11 mouse cellular contexts compared by ENCODE assay signal in genomic region chr10:63113027-63113604, GRCm38 (mm10). TPM values are rescaled to one million over a fixed set of nuclear protein-coding genes. Genes with fewer than 3 reads are reported as not detected.
DNase-seq lines count a peak whose midpoint lies in the region; ATAC-seq and TF ChIP-seq lines count a peak whose summit lies in the region.
"Had no signal": no experiment of that assay in that cellular context is flagged by ENCODE, and none has a peak within 500 bp of the region (broad histone marks: within the 10 kb centered on the region; RNA-seq: fewer than 3 reads in every experiment).

No protein-coding gene starts in this region.

- no peak overlapping the region for H3K4me2 ChIP-seq in midbrain, embryonic 11.5 days
- no peak overlapping the region for H3K4me2 ChIP-seq in midbrain, embryonic 15.5 days
- no peak overlapping the region for H3K4me2 ChIP-seq in forebrain, embryonic 15.5 days (replicated peaks)
- H3K4me2 ChIP-seq in stomach, postnatal 0 days (replicated peaks; ENCODE audit: low read depth), result no peak overlapping the region
- H3K4me2 ChIP-seq: liver, embryonic 13.5 days had no signal

- H3K27me3 ChIP-seq in midbrain, embryonic 11.5 days (ENCODE audit: control insufficient read depth, insufficient read depth, low read length), result no peaks in the 10 kb centered on the region
- no peaks in the 10 kb centered on the region for H3K27me3 ChIP-seq in midbrain, embryonic 15.5 days (replicated peaks)
- H3K27me3 ChIP-seq in forebrain, embryonic 15.5 days, result no peaks in the 10 kb centered on the region
- H3K27me3 ChIP-seq in stomach, postnatal 0 days (ENCODE audit: control insufficient read depth, insufficient read depth, low read length), result no peaks in the 10 kb centered on the region
- H3K27me3 ChIP-seq: liver, embryonic 13.5 days had no signal

- no peak for TF ChIP-seq EP300 in stomach, postnatal 0 days (optimal IDR thresholded peaks at IDR 0.05)

- no peak overlapping the region for H3K9ac ChIP-seq in midbrain, embryonic 11.5 days (ENCODE audit: low read length)
- H3K9ac ChIP-seq in midbrain, embryonic 15.5 days, result no peak overlapping the region
- H3K9ac ChIP-seq in forebrain, embryonic 15.5 days (replicated peaks), result no peak overlapping the region
- no peak overlapping the region for H3K9ac ChIP-seq in stomach, postnatal 0 days (ENCODE audit: low read length)
- H3K9ac ChIP-seq: liver, embryonic 13.5 days had no signal

- no peak overlapping the region for H3K4me3 ChIP-seq in midbrain, embryonic 11.5 days (ENCODE audit: low read depth, low read length)
- H3K4me3 ChIP-seq in midbrain, embryonic 15.5 days, result no peak overlapping the region
- H3K4me3 ChIP-seq in forebrain, embryonic 15.5 days, result no peak overlapping the region
- H3K4me3 ChIP-seq in stomach, postnatal 0 days (ENCODE audit: low read depth, low read length), result no peak overlapping the region
- H3K4me3 ChIP-seq: liver, embryonic 13.5 days had no signal

- no peaks in the 10 kb centered on the region for H3K4me1 ChIP-seq in midbrain, embryonic 11.5 days (ENCODE audit: control insufficient read depth, insufficient read depth, low read length)
- H3K4me1 ChIP-seq in midbrain, embryonic 15.5 days, result no peaks in the 10 kb centered on the region
- H3K4me1 ChIP-seq in forebrain, embryonic 15.5 days, result no peaks in the 10 kb centered on the region
- H3K4me1 ChIP-seq in stomach, postnatal 0 days (replicated peaks; ENCODE audit: control insufficient read depth, insufficient read depth), result no peaks in the 10 kb centered on the region
- H3K4me1 ChIP-seq: liver, embryonic 13.5 days had no signal

- no peak overlapping the region for H3K27ac ChIP-seq in midbrain, embryonic 11.5 days (ENCODE audit: low read depth, low read length)
- no peak overlapping the region for H3K27ac ChIP-seq in midbrain, embryonic 15.5 days
- no peak overlapping the region for H3K27ac ChIP-seq in forebrain, embryonic 15.5 days (replicated peaks)
- H3K27ac ChIP-seq in stomach, postnatal 0 days (replicated peaks), result no peak overlapping the region
- H3K27ac ChIP-seq: liver, embryonic 13.5 days had no signal

- H3K9me3 ChIP-seq in midbrain, embryonic 11.5 days (ENCODE audit: control insufficient read depth, low read length), result no peaks in the 10 kb centered on the region
- H3K9me3 ChIP-seq in midbrain, embryonic 15.5 days, result no peaks in the 10 kb centered on the region
- H3K9me3 ChIP-seq in forebrain, embryonic 15.5 days, result no peaks in the 10 kb centered on the region
- H3K9me3 ChIP-seq in stomach, postnatal 0 days (ENCODE audit: control insufficient read depth, low read length), result no peaks in the 10 kb centered on the region
- H3K9me3 ChIP-seq: liver, embryonic 13.5 days had no signal

- 56% methylated on average over 5 of the region's 5 CpGs for WGBS in midbrain, embryonic 11.5 days
- WGBS in midbrain, embryonic 15.5 days, result 43% methylated on average over 5 of the region's 5 CpGs
- 38% methylated on average over 5 of the region's 5 CpGs for WGBS in forebrain, embryonic 15.5 days
- WGBS in stomach, postnatal 0 days, result 36% methylated on average over 5 of the region's 5 CpGs

- peak; percentile 4 for DNase-seq in gastrocnemius, postnatal 25 days
- no peak for DNase-seq in gastrocnemius, adult 18-20 months (ENCODE audit: low spot score)
- DNase-seq in midbrain, embryonic 11.5 days (ENCODE audit: low spot score, missing footprints), result peak; percentile 88
- no peak for DNase-seq in stomach, postnatal 0 days (ENCODE audit: low spot score)
- no peak for DNase-seq in layer of hippocampus, adult 9-11 months
- no peak for DNase-seq in lung, postnatal 4 days
- DNase-seq: liver, embryonic 13.5 days; right cerebral cortex, adult 18-20 months had no signal

- ATAC-seq in midbrain, embryonic 11.5 days (ENCODE audit: low FRiP score), result peak; percentile 40; the same call in 1 of the 2 replicates
- no peak for ATAC-seq in midbrain, embryonic 15.5 days (replicated peaks)
- ATAC-seq in forebrain, embryonic 15.5 days (replicated peaks), result 0 out of 2 replicates have a peak, but pooled peaks have one; percentile 32
- no peak for ATAC-seq in stomach, postnatal 0 days (ENCODE audit: low FRiP score, low TSS enrichment)

- peak; percentile 64 for TF ChIP-seq CTCF in stomach, postnatal 0 days (IDR thresholded peaks at IDR 0.05; ENCODE audit: low read depth)

- H3K36me3 ChIP-seq in midbrain, embryonic 11.5 days (ENCODE audit: control insufficient read depth, insufficient read depth, low read length), result no peaks in the 10 kb centered on the region
- no peaks in the 10 kb centered on the region for H3K36me3 ChIP-seq in midbrain, embryonic 15.5 days (replicated peaks)
- H3K36me3 ChIP-seq in forebrain, embryonic 15.5 days, result no peaks in the 10 kb centered on the region
- no peaks in the 10 kb centered on the region for H3K36me3 ChIP-seq in stomach, postnatal 0 days (ENCODE audit: control insufficient read depth, insufficient read depth, low read length)
- H3K36me3 ChIP-seq: liver, embryonic 13.5 days had no signal

RNA-seq across cellular contexts. Expression of gene Atoh7, which starts 13.7 kb away (rescaled TPM):
- not detected for total RNA-seq in gastrocnemius, postnatal 25 days (2021)
- not detected for total RNA-seq in gastrocnemius, adult 18-20 months (2021)
- 1.1 and 2.0 TPM in 2 replicates for polyA plus RNA-seq in midbrain, embryonic 11.5 days (2014; fragmentation: Nextera tagmentation; extraction: Ambion mirVana)
- polyA plus RNA-seq in midbrain, embryonic 15.5 days (2015; fragmentation: Nextera tagmentation; extraction: Ambion mirVana), result 2.2 and 2.6 TPM in 2 replicates
- polyA plus RNA-seq in forebrain, embryonic 15.5 days (2015; fragmentation: Nextera tagmentation; extraction: Ambion mirVana), result 0.51 and 0.81 TPM in 2 replicates
- 0.18 TPM in 1 of 2 replicates, not detected in the other for polyA plus RNA-seq in stomach, postnatal 0 days (2015; fragmentation: Nextera tagmentation; extraction: Ambion mirVana)
- polyA plus RNA-seq: heart, embryonic 14.5 days; liver, embryonic 13.5 days had no signal

RNA-seq across cellular contexts. Expression of gene Pbld1, which starts 53.2 kb away (rescaled TPM):
- total RNA-seq in gastrocnemius, postnatal 25 days (2021), result 1 to 10 TPM in 1 of 2 experiments, under 1 TPM in 1; 0.35 to 1.1 TPM
- total RNA-seq in gastrocnemius, adult 18-20 months (2021), result 1 to 10 TPM in 1 of 2 experiments, under 1 TPM in 1; 0.73 to 1.1 TPM
- polyA plus RNA-seq in midbrain, embryonic 11.5 days (2014; fragmentation: Nextera tagmentation; extraction: Ambion mirVana), result 0.73 and 0.96 TPM in 2 replicates
- polyA plus RNA-seq in midbrain, embryonic 15.5 days (2015; fragmentation: Nextera tagmentation; extraction: Ambion mirVana), result 0.98 and 1.3 TPM in 2 replicates
- 0.87 and 1.6 TPM in 2 replicates for polyA plus RNA-seq in forebrain, embryonic 15.5 days (2015; fragmentation: Nextera tagmentation; extraction: Ambion mirVana)
- 1.2 TPM in 2 replicates for polyA plus RNA-seq in stomach, postnatal 0 days (2015; fragmentation: Nextera tagmentation; extraction: Ambion mirVana)

Comparison
In these comparisons a context has a peak if more than half of its experiments do, and no peak if none do; other contexts are left out.
1. DNase-seq: peak in gastrocnemius, postnatal 25 days (single experiment) and midbrain, embryonic 11.5 days (single experiment); none in gastrocnemius, adult 18-20 months (single experiment), stomach, postnatal 0 days (single experiment), layer of hippocampus, adult 9-11 months (single experiment) and lung, postnatal 4 days (0 of 2).
2. ATAC-seq: peak in midbrain, embryonic 11.5 days (single experiment) and forebrain, embryonic 15.5 days (single experiment); none in midbrain, embryonic 15.5 days (single experiment) and stomach, postnatal 0 days (single experiment).